Mouse (Mus musculus): ENCODE data around the gene D630039A03Rik. TPM values are rescaled to one million over a fixed set of nuclear protein-coding genes. Genes with fewer than 3 reads are reported as not detected.

The D630039A03Rik gene
- polyA plus RNA-seq, 1 experiment from 2014 or later: 0.20 TPM

DNA sequence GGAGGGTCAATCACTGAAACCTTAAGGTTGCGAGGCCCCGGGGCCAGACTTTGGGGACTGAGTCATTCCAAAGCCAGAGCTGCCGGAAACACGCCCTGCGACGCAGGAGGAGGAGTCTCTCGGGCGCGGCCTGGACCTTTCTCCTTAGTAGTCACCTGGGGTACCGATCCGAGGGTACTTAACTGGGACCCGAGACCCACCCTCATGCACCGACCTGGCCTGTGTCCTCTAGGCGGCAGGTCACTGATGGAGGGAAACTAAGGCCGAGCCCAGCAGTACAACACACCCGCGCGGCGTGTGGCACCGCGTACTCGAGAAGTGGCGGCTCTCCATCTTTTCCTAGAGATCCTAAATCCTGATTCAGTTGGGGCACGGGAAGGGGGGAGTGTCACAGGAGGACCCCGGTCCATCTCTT lies 39.5 kb upstream of the D630039A03Rik start:
- H3K27ac ChIP-seq (replicated peaks in 1 of 2; ENCODE audit: control insufficient read depth in 1 of 2, insufficient read depth in 1 of 2, low read depth in 2 of 2, low read length in 2 of 2): peak overlapping the region; percentile 81 to 93
- 0 out of 2 replicates have a peak, but pooled peaks cover 4% of the 10 kb centered on the region for H3K9me3 ChIP-seq (ENCODE audit: control insufficient read depth, low read length)
- peak overlapping the region; percentile 67 to 87 for H3K4me3 ChIP-seq (ENCODE audit: control insufficient read depth in 1 of 2, insufficient read depth in 1 of 2, low read depth in 1 of 2, low read length in 2 of 2)
- 0% methylated on average over 25 of the region's 25 CpGs for WGBS
- no peaks in the 10 kb centered on the region for H3K27me3 ChIP-seq (ENCODE audit: control insufficient read depth, insufficient read depth, low read length)
- H3K4me1 ChIP-seq (ENCODE audit: control insufficient read depth in 2 of 2, insufficient read depth in 2 of 2, low read length in 2 of 2): peaks cover 13 to 15% of the 10 kb centered on the region in 2 experiments
- peak overlapping the region; percentile 80 for H3K4me2 ChIP-seq (ENCODE audit: low read length)
- no peak for ATAC-seq (ENCODE audit: insufficient number of reproducible peaks, insufficient read depth, low FRiP score, low read depth)
- peak overlapping the region; percentile 86 for H3K9ac ChIP-seq (ENCODE audit: low read length)
- H3K36me3 ChIP-seq (ENCODE audit: control insufficient read depth, insufficient read depth, low read length): peaks cover 14% of the 10 kb centered on the region

DNA sequence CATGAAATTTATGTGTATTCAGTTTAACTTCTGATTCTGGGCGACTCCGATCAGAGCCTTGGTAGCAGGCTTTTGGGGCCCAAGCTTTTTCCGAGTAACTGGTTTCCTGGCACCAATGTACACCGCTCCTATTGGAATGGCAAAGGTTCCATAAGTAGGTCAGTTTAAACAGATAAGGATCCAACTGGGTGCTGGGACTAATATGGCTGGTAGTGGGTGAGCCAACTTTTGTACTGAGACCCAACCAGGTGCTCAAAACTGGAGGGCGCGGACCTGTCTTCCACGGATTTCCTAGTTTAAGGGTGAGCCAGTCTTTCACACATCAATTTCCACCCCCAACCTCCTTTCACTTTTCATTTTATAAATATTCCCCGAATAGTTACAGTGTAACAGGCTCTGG lies 38.9 kb upstream of the D630039A03Rik start:
- ATAC-seq (ENCODE audit: insufficient number of reproducible peaks, insufficient read depth, low FRiP score, low read depth): no peak
- Histone ChIP-seq H3K4me3 (ENCODE audit: control insufficient read depth in 1 of 2, insufficient read depth in 1 of 2, low read depth in 1 of 2, low read length in 2 of 2) (peak overlapping the region; percentile 67 to 87), H3K36me3 (ENCODE audit: control insufficient read depth, insufficient read depth, low read length) (peaks cover 19% of the 10 kb centered on the region), H3K4me1 (ENCODE audit: control insufficient read depth in 2 of 2, insufficient read depth in 2 of 2, low read length in 2 of 2) (peaks cover 13 to 15% of the 10 kb centered on the region in 2 experiments), H3K27ac (replicated peaks in 1 of 2; ENCODE audit: control insufficient read depth in 1 of 2, insufficient read depth in 1 of 2, low read depth in 2 of 2, low read length in 2 of 2) (peak overlapping the region in 1 of 2 experiments; percentile 93; a peak in 1 of 4 replicates), H3K4me2 (ENCODE audit: low read length) (peak overlapping the region; percentile 80), H3K9me3 (ENCODE audit: control insufficient read depth, low read length) (0 out of 2 replicates have a peak, but pooled peaks cover 4% of the 10 kb centered on the region), H3K9ac (ENCODE audit: low read length) (peak overlapping the region; percentile 86), H3K27me3 (ENCODE audit: control insufficient read depth, insufficient read depth, low read length) (no peaks in the 10 kb centered on the region)
- WGBS: 76% methylated on average over 8 of the region's 8 CpGs

DNA sequence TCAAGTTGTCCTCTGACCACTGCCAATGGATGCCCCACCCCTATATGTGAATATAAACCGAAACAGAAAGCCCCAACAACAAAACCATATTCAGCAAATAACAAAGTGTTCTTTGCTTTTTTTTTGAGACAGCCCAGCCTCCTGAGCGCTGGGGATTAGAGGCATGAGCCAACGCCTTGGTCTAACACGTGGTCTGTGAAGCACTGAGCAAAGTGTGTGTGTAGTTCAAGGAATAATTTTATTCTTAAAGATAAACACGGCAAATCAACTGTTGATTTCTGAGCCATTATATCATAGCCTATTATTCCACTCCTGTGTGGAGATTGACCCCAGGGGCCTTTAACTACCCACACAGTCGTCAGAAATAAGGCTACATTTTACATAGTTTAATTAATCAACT lies 38.5 kb upstream of the D630039A03Rik start:
- Histone ChIP-seq H3K9me3 (ENCODE audit: control insufficient read depth, low read length) (0 out of 2 replicates have a peak, but pooled peaks cover 4% of the 10 kb centered on the region), H3K4me1 (ENCODE audit: control insufficient read depth in 2 of 2, insufficient read depth in 2 of 2, low read length in 2 of 2) (peaks cover 13 to 15% of the 10 kb centered on the region in 2 experiments), H3K27ac (replicated peaks in 1 of 2; ENCODE audit: control insufficient read depth in 1 of 2, insufficient read depth in 1 of 2, low read depth in 2 of 2, low read length in 2 of 2) (no peak overlapping the region), H3K27me3 (ENCODE audit: control insufficient read depth, insufficient read depth, low read length) (no peaks in the 10 kb centered on the region), H3K4me2 (ENCODE audit: low read length) (peak overlapping the region; percentile 80), H3K4me3 (ENCODE audit: control insufficient read depth in 1 of 2, insufficient read depth in 1 of 2, low read depth in 1 of 2, low read length in 2 of 2) (peak overlapping the region in 1 of 2 experiments; percentile 87; a peak in 1 of 4 replicates), H3K9ac (ENCODE audit: low read length) (no peak overlapping the region), H3K36me3 (ENCODE audit: control insufficient read depth, insufficient read depth, low read length) (peaks cover 24% of the 10 kb centered on the region)
- ATAC-seq (ENCODE audit: insufficient number of reproducible peaks, insufficient read depth, low FRiP score, low read depth): no peak
- 78% methylated on average over 6 of the region's 6 CpGs for WGBS

DNA sequence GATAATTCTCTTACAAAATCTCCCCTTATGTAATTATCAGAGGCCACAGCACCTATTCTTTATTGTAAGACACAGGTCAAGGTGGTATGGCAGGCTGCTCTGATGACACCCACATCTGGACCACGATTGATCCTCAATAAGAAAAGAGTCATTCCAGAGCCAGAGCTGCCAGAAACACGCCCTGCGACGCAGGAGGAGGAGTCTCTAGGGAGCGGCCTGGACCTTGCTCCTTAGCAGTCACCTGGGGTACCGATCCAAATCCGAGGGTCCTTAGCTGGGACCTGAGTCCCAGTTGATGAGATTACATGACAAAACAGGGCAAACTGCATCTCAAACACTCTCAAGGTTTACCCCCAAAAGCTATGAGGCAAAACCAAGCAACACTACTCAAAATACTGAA lies 37.7 kb upstream of the D630039A03Rik start:
- Histone ChIP-seq H3K4me1 (ENCODE audit: control insufficient read depth in 2 of 2, insufficient read depth in 2 of 2, low read length in 2 of 2) (peaks cover 13 to 15% of the 10 kb centered on the region in 2 experiments), H3K27ac (replicated peaks in 1 of 2; ENCODE audit: control insufficient read depth in 1 of 2, insufficient read depth in 1 of 2, low read depth in 2 of 2, low read length in 2 of 2) (no peak overlapping the region), H3K27me3 (ENCODE audit: control insufficient read depth, insufficient read depth, low read length) (no peaks in the 10 kb centered on the region), H3K9me3 (ENCODE audit: control insufficient read depth, low read length) (0 out of 2 replicates have a peak, but pooled peaks cover 4% of the 10 kb centered on the region), H3K4me2 (ENCODE audit: low read length) (no peak overlapping the region), H3K36me3 (ENCODE audit: control insufficient read depth, insufficient read depth, low read length) (peaks cover 31% of the 10 kb centered on the region), H3K9ac (ENCODE audit: low read length) (no peak overlapping the region), H3K4me3 (ENCODE audit: control insufficient read depth in 1 of 2, insufficient read depth in 1 of 2, low read depth in 1 of 2, low read length in 2 of 2) (no peak overlapping the region)
- WGBS: 96% methylated on average over 7 of the region's 7 CpGs
- ATAC-seq (ENCODE audit: insufficient number of reproducible peaks, insufficient read depth, low FRiP score, low read depth): no peak

DNA sequence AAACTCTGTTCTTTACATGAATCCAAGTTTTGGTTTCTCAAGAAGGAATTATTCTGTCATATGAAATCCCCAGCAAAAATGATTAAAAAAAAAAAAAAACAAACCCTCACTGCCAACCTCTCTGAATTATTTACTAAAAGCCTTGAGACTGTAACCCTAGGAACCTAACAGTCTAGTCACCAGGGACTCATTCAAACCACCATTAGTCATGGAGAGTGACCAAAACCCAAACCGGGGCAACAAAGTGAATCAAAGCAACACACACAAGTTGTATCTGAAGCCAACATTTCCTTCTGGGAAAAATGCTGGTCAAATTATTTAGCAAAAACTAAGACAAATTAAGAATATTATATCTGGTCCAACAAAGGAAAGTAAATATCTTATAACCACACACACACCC lies 36.8 kb upstream of the D630039A03Rik start:
- Histone ChIP-seq H3K9me3 (ENCODE audit: control insufficient read depth, low read length) (0 out of 2 replicates have a peak, but pooled peaks cover 4% of the 10 kb centered on the region), H3K27ac (replicated peaks in 1 of 2; ENCODE audit: control insufficient read depth in 1 of 2, insufficient read depth in 1 of 2, low read depth in 2 of 2, low read length in 2 of 2) (no peak overlapping the region), H3K4me3 (ENCODE audit: control insufficient read depth in 1 of 2, insufficient read depth in 1 of 2, low read depth in 1 of 2, low read length in 2 of 2) (no peak overlapping the region), H3K4me1 (ENCODE audit: control insufficient read depth in 2 of 2, insufficient read depth in 2 of 2, low read length in 2 of 2) (peaks cover 13 to 15% of the 10 kb centered on the region in 2 experiments), H3K36me3 (ENCODE audit: control insufficient read depth, insufficient read depth, low read length) (peaks cover 40% of the 10 kb centered on the region), H3K9ac (ENCODE audit: low read length) (no peak overlapping the region), H3K4me2 (ENCODE audit: low read length) (no peak overlapping the region), H3K27me3 (ENCODE audit: control insufficient read depth, insufficient read depth, low read length) (no peaks in the 10 kb centered on the region)
- ATAC-seq (ENCODE audit: insufficient number of reproducible peaks, insufficient read depth, low FRiP score, low read depth): no peak
- WGBS: 85% methylated on average over 1 of the region's 1 CpGs

DNA sequence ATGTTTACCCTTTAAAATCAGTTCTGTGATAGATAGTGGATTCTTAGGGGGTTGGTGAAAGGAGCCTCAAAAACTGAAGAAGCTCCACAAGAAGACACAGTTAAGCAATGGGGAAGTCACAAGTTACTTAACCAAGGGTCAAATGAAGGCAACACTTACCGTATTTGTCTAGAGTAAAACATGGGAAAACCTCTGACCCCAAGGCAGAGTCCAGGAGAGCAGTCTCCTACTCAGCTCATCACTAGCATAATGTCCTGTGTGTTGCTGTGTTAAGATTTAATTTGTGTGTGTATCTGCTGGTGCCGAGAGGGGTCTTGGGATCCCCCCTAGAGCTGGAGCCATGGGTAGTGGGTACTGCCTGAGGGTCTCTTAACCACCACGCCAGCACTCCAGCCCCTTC lies 36.3 kb upstream of the D630039A03Rik start:
- Histone ChIP-seq H3K27me3 (ENCODE audit: control insufficient read depth, insufficient read depth, low read length) (no peaks in the 10 kb centered on the region), H3K27ac (replicated peaks in 1 of 2; ENCODE audit: control insufficient read depth in 1 of 2, insufficient read depth in 1 of 2, low read depth in 2 of 2, low read length in 2 of 2) (no peak overlapping the region), H3K36me3 (ENCODE audit: control insufficient read depth, insufficient read depth, low read length) (peaks cover 45% of the 10 kb centered on the region), H3K4me1 (ENCODE audit: control insufficient read depth in 2 of 2, insufficient read depth in 2 of 2, low read length in 2 of 2) (peaks cover 11 to 13% of the 10 kb centered on the region in 2 experiments), H3K4me2 (ENCODE audit: low read length) (no peak overlapping the region), H3K4me3 (ENCODE audit: control insufficient read depth in 1 of 2, insufficient read depth in 1 of 2, low read depth in 1 of 2, low read length in 2 of 2) (no peak overlapping the region), H3K9ac (ENCODE audit: low read length) (no peak overlapping the region), H3K9me3 (ENCODE audit: control insufficient read depth, low read length) (0 out of 2 replicates have a peak, but pooled peaks cover 4% of the 10 kb centered on the region)
- ATAC-seq (ENCODE audit: insufficient number of reproducible peaks, insufficient read depth, low FRiP score, low read depth): no peak
- WGBS: 98% methylated on average over 3 of the region's 3 CpGs

DNA sequence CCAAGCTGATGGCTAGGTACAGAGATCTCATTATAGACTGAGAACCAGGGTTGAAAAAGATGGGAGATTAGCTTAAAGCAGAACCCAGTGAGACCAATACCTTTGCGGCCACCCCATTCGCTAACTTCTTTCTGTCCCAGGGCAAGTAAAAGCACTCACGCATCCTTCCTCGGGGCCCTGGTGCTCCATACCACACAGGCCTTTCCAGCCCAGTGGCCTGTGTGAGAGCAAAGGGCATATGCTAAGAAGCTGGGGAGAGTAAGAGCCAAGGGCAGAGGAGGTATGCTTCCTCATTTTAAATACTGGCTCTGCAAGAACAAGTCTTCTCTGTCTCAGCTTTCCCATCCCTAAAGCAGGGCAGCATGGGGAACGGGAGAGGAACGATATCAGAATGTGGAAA lies 33.8 kb upstream of the D630039A03Rik start:
- no peak overlapping the region for H3K4me3 ChIP-seq (ENCODE audit: control insufficient read depth in 1 of 2, insufficient read depth in 1 of 2, low read depth in 1 of 2, low read length in 2 of 2)
- H3K36me3 ChIP-seq (ENCODE audit: control insufficient read depth, insufficient read depth, low read length): peaks cover 69% of the 10 kb centered on the region
- peaks cover 3 to 5% of the 10 kb centered on the region in 2 experiments; a peak in 3 of 4 replicates for H3K4me1 ChIP-seq (ENCODE audit: control insufficient read depth in 2 of 2, insufficient read depth in 2 of 2, low read length in 2 of 2)
- H3K4me2 ChIP-seq (ENCODE audit: low read length): no peak overlapping the region
- WGBS: 87% methylated on average over 6 of the region's 6 CpGs
- H3K9ac ChIP-seq (ENCODE audit: low read length): no peak overlapping the region
- H3K27me3 ChIP-seq (ENCODE audit: control insufficient read depth, insufficient read depth, low read length): no peaks in the 10 kb centered on the region
- 0 out of 2 replicates have a peak, but pooled peaks cover 4% of the 10 kb centered on the region for H3K9me3 ChIP-seq (ENCODE audit: control insufficient read depth, low read length)
- ATAC-seq (ENCODE audit: insufficient number of reproducible peaks, insufficient read depth, low FRiP score, low read depth): no peak
- no peak overlapping the region for H3K27ac ChIP-seq (replicated peaks in 1 of 2; ENCODE audit: control insufficient read depth in 1 of 2, insufficient read depth in 1 of 2, low read depth in 2 of 2, low read length in 2 of 2)

DNA sequence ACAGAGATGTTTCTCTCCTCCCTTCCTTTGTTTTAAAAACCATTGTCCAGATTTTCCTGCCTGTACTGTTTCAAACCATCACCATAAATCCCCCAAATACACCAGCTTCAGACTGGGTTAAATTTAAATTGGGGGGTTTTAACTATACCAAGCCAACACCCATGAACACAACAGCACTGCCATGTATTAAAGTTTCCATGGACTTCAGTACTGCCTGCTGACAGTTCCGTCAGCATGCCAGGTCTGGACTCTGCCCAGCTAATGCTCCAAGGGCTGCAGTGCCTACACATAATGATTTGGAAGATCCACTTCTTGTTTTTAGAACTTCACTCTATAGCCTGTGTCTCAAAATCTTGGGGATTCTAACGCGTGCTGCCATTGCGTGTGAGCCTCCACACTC lies 31.4 kb upstream of the D630039A03Rik start:
- no peaks in the 10 kb centered on the region for H3K27me3 ChIP-seq (ENCODE audit: control insufficient read depth, insufficient read depth, low read length)
- no peak for ATAC-seq (ENCODE audit: insufficient number of reproducible peaks, insufficient read depth, low FRiP score, low read depth)
- H3K4me2 ChIP-seq (ENCODE audit: low read length): no peak overlapping the region
- H3K4me1 ChIP-seq (ENCODE audit: control insufficient read depth in 2 of 2, insufficient read depth in 2 of 2, low read length in 2 of 2): no peaks in the 10 kb centered on the region
- H3K9me3 ChIP-seq (ENCODE audit: control insufficient read depth, low read length): 0 out of 2 replicates have a peak, but pooled peaks cover 4% of the 10 kb centered on the region
- no peak overlapping the region for H3K9ac ChIP-seq (ENCODE audit: low read length)
- H3K27ac ChIP-seq (replicated peaks in 1 of 2; ENCODE audit: control insufficient read depth in 1 of 2, insufficient read depth in 1 of 2, low read depth in 2 of 2, low read length in 2 of 2): no peak overlapping the region
- no peak overlapping the region for H3K4me3 ChIP-seq (ENCODE audit: control insufficient read depth in 1 of 2, insufficient read depth in 1 of 2, low read depth in 1 of 2, low read length in 2 of 2)
- H3K36me3 ChIP-seq (ENCODE audit: control insufficient read depth, insufficient read depth, low read length): peaks cover 93% of the 10 kb centered on the region
- WGBS: 96% methylated on average over 4 of the region's 4 CpGs

All from heart, embryonic 14.5 days (tissue).